Mouse (Mus musculus): ENCODE measurements around the gene Olfr881. TPM values are rescaled to one million over a fixed set of nuclear protein-coding genes. Genes with fewer than 3 reads are reported as not detected.

Olfr881 gene
- not detected in 2 replicates for polyA plus RNA-seq (2012; rRNA removed; ENCODE audit: low replicate concordance)

GRCm38 (mm10) chr9:37991525-37991924 is at the start of gene Olfr881:
Gene Olfr881, plus strand, starts transcription at chr9:37991825.

GRCm38 (mm10) chr9:38025508-38025907 is 33.9 kb downstream of the Olfr881 start, which contains the start of gene Olfr883:
Gene Olfr883, plus strand, starts transcription at chr9:38025808.

Other genes with a start within 250 kb of the Olfr881 start
- not detected in 2 replicates for gene Olfr874, start 246.7 kb upstream of the Olfr881 start, polyA plus RNA-seq (2012; rRNA removed; ENCODE audit: low replicate concordance)
- gene Olfr875, start 220.0 kb upstream of the Olfr881 start, polyA plus RNA-seq (2012; rRNA removed; ENCODE audit: low replicate concordance) = not detected in 2 replicates
- gene Olfr876, start 188.8 kb upstream of the Olfr881 start, polyA plus RNA-seq (2012; rRNA removed; ENCODE audit: low replicate concordance) = not detected in 2 replicates
- not detected in 2 replicates for gene Olfr877, start 137.6 kb upstream of the Olfr881 start, polyA plus RNA-seq (2012; rRNA removed; ENCODE audit: low replicate concordance)
- gene Olfr145, start 95.1 kb upstream of the Olfr881 start, polyA plus RNA-seq (2012; rRNA removed; ENCODE audit: low replicate concordance) = not detected in 2 replicates
- gene Olfr878, start 74.0 kb upstream of the Olfr881 start, polyA plus RNA-seq (2012; rRNA removed; ENCODE audit: low replicate concordance) = not detected in 2 replicates
- gene Olfr883, start 34.0 kb downstream of the Olfr881 start, polyA plus RNA-seq (2012; rRNA removed; ENCODE audit: low replicate concordance) = not detected in 2 replicates
- not detected in 2 replicates for gene Olfr884, start 54.7 kb downstream of the Olfr881 start, polyA plus RNA-seq (2012; rRNA removed; ENCODE audit: low replicate concordance)
- not detected in 2 replicates for gene Olfr885, start 69.5 kb downstream of the Olfr881 start, polyA plus RNA-seq (2012; rRNA removed; ENCODE audit: low replicate concordance)
- gene Olfr887, start 92.2 kb downstream of the Olfr881 start, polyA plus RNA-seq (2012; rRNA removed; ENCODE audit: low replicate concordance) = not detected in 2 replicates
- not detected in 2 replicates for gene Olfr888, start 116.3 kb downstream of the Olfr881 start, polyA plus RNA-seq (2012; rRNA removed; ENCODE audit: low replicate concordance)
- not detected in 2 replicates for gene Olfr889, start 123.4 kb downstream of the Olfr881 start, polyA plus RNA-seq (2012; rRNA removed; ENCODE audit: low replicate concordance)
- not detected in 2 replicates for gene Olfr890, start 150.7 kb downstream of the Olfr881 start, polyA plus RNA-seq (2012; rRNA removed; ENCODE audit: low replicate concordance)
- not detected in 2 replicates for gene Olfr891, start 189.0 kb downstream of the Olfr881 start, polyA plus RNA-seq (2012; rRNA removed; ENCODE audit: low replicate concordance)
- not detected in 2 replicates for gene Olfr893, start 216.5 kb downstream of the Olfr881 start, polyA plus RNA-seq (2012; rRNA removed; ENCODE audit: low replicate concordance)
- not detected in 2 replicates for gene Olfr894, start 226.2 kb downstream of the Olfr881 start, polyA plus RNA-seq (2012; rRNA removed; ENCODE audit: low replicate concordance)

Data from duodenum, adult 2 months (tissue).